Mouse (Mus musculus): ENCODE measurements around the gene Dmwd.
A peak's percentile ranks its signal among the peaks of the same experiment; 100 is the strongest.

The Dmwd gene

DNA sequence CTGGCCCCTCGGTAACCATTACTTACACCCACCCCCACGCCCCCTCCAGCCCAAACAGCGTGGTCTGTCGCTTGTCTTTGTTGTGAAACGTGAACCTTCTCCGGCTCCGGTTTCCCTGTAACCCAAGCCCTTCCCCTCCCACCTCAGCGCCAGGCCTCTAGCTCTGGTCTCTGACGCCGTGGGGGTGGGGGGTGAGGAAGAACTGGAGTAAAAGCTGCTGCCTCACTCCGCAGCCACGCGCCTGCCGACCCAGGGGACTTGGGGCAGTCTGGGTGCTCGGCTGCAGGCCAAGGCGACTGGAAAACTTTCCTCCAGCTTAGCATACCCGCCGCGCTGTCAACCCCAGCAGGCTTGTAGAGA, 19.7 kb downstream of the Dmwd start:
- peak; percentile 61 for DNase-seq

DNA sequence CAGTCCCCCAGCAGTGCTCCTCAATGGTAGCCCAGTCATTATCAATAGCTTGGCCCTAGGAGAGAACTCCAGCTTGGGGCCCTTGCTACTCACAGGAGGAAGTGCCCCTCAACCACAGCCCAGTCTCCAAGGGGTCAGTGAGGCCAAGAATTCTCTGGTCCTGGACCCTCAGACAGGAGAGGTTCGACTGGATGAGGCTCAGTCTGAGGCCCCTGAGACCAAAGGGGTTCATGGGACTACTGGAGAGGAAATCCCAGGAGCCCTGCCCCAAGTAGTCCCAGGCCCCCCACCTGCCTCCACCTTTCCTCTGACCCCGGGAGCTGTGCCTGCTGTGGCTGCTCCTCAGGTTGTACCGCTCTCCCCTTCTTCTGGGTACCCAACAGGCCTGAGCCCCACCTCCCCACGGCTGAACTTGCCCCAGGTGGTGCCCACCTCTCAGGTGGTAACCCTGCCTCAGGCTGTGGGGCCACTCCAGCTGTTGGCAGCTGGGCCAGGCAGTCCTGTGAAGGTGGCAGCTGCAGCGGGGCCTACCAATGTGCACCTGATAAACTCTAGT, 20.5 kb downstream of the Dmwd start:
- DNase-seq = no peak

GRCm38 (mm10) chr7:19097217-19097616, 21.2 kb downstream of the Dmwd start:
- DNase-seq = no peak

DNA sequence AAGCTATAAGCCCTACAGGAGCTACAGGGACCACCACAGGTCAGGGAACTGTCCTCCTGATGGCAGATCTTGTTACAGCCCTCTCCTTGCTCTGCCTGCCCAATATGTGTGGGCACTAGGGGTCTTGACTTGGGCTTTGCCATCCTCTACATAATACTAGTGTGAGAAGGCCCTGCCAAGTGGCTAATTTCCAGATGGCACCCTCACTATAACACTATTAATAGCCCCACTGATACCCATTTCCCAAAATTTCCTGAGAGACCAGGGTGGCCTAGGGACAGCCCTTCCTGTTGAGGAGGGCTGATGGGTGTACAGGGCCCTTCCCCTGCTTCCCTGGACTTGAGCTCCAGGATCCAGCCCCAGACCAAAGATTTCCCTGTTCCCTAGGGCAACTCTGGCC, 21.8 kb downstream of the Dmwd start:
- DNase-seq = no peak

GRCm38 (mm10) chr7:19098811-19099210, 22.8 kb downstream of the Dmwd start:
- no peak for DNase-seq

DNA sequence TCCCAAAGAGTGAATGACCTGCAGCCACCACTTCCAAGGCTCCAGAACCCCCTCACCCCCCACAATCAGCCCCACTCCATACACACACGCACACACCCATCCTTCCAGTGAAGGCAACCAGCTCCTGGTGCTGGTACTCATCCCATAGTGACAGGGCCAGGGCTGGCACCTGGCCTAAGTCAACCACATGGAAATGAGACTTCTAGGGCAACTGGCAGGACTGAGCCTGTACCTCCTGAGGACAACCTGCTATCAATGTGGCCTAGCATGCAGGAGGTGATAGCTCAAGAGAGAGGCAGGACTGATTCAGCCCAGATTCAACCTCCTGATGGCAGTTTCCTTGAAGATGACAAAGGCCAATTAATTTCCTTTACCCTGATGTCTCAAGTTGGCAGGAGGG, 24.3 kb downstream of the Dmwd start:
- DNase-seq = no peak

GRCm38 (mm10) chr7:19103741-19104140, 27.7 kb downstream of the Dmwd start:
- DNase-seq = no peak

GRCm38 (mm10) chr7:19104486-19104885, 28.5 kb downstream of the Dmwd start:
- no peak for DNase-seq

- DNase-seq = no peak
Measured at GRCm38 (mm10) chr7:19107436-19107835, 31.4 kb downstream of the Dmwd start.

GRCm38 (mm10) chr7:19109565-19109964, 33.5 kb downstream of the Dmwd start:
- DNase-seq = no peak

GRCm38 (mm10) chr7:19118028-19118771, 42.2 kb downstream of the Dmwd start, which contains the start of gene Gm4969:
Gene Gm4969, minus strand, starts transcription at chr7:19118368.
- DNase-seq = peak; percentile 53

DNA sequence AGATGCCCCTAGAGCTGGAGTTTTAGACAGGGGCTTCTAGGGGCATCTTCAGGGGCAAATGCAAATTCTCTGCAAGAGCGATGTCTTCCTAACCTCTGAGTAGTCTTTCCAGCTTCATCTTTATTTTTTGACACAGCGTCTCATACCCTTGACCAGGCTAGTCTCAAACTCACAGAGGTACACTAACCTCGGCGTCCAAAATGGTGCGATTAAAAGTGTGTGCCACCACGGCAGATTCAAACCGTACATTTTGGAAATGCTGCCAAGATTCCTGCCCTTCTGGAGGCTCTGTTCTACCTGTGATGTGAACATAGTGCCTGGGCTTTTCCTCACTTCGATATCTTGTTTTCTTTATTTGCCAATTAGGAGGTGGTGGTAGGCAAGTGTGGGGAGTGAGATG, 43.1 kb downstream of the Dmwd start:
- DNase-seq = no peak

GRCm38 (mm10) chr7:19119631-19120429, 43.8 kb downstream of the Dmwd start, which contains the start of gene Fbxo46:
Gene Fbxo46, plus strand, starts transcription at chr7:19119859.
- DNase-seq = peak; percentile 91

GRCm38 (mm10) chr7:19121686-19122085, 45.7 kb downstream of the Dmwd start:
- no peak for DNase-seq

DNA sequence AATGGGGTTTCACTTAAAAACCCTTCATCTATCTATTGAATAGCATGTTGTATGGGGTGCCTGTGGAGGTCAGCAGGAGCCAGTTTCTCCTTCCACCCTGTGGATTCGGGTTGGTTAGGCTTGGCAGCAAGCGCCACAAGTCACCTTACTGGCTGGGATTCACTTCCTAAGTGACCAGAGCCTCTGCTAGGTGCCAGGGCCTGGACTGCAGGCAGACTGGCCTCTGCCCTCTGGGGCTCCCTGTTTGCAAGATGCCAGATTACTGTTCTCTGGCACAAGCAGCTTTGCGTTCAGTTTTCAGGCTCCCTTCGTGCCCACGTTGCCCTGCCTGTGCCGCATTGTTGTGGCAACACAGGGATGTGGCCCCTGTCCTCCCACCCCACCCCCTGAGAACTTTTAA, 48.7 kb downstream of the Dmwd start:
- DNase-seq = no peak

- no peak for DNase-seq
Measured at GRCm38 (mm10) chr7:19127744-19128143, 51.7 kb downstream of the Dmwd start.

GRCm38 (mm10) chr7:19129396-19129795, 53.4 kb downstream of the Dmwd start:
- no peak for DNase-seq

- no peak for DNase-seq
Measured at GRCm38 (mm10) chr7:19130657-19131056, 54.6 kb downstream of the Dmwd start.

DNA sequence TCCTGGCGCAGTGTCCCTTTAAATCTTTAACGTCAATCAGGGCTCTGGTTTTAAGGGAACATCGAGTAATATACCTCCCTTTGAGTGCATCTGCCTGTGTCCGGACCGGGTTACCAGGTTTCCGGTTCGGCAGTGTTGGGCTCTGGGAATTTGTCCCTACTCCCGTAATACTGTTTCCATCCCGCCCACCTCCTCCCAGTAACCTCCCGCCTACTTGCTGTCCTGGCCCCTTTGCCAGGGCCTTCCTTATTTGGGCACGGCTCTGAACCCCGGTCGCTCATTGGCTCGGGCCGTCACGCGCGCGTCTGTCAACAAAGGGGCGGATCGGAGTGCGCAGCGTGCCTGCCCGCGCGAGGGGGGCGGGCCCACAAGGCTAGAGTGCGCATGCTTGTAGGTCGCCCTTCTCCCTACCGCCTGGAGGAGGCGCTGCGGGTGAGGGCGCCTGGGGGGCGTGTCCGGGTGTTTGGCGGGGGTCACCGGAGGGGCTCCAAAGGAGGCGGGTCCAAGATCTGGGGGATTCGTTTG, 55.4 kb downstream of the Dmwd start:
- peak; percentile 96 for DNase-seq
